Mouse (Mus musculus): Measurements from ENCODE around the gene Slc26a1.

Gene Slc26a1

GRCm38 (mm10) chr5:108675251-108675816 lies at the start of gene Slc26a1:
Slc26a1 (minus strand) TSS chr5:108675569.
- DNase-seq (ENCODE audit: low read depth, low spot score), result no peak

- DNase-seq (ENCODE audit: low read depth, low spot score), result peak; percentile 95
Measured at GRCm38 (mm10) chr5:108724006-108724405, 48.6 kb upstream of the Slc26a1 start.

- DNase-seq (ENCODE audit: low read depth, low spot score), result no peak
Measured at GRCm38 (mm10) chr5:108719761-108720160, 44.4 kb upstream of the Slc26a1 start.

DNA sequence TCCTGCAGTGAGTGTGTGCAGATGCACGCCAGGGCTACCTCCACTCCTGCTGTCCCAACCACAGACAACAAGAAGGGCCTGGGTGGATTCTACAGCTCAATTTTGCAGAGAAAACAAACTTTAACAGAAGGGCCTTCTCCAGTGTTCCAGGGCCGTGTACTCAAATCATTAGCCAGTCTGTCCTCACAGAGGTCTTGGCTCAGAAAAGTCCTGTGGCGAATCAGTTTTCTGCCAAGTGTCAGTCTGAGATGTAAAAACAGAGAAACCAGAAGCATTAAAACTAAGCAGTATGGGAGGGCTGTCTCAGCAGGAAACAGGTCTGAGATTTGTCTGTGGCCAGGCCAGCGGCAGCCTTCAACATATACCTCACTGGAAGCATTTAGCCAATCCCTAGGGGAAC lies 42.7 kb upstream of the Slc26a1 start:
- no peak for DNase-seq (ENCODE audit: low read depth, low spot score)

- no peak for DNase-seq (ENCODE audit: low read depth, low spot score)
Measured at GRCm38 (mm10) chr5:108715974-108716373, 40.6 kb upstream of the Slc26a1 start.

- peak; percentile 71 for DNase-seq (ENCODE audit: low read depth, low spot score)
Measured at GRCm38 (mm10) chr5:108714149-108714548, 38.8 kb upstream of the Slc26a1 start.

- DNase-seq (ENCODE audit: low read depth, low spot score), result peak; percentile 33
Measured at GRCm38 (mm10) chr5:108713691-108714090, 38.3 kb upstream of the Slc26a1 start.

- DNase-seq (ENCODE audit: low read depth, low spot score), result peak; percentile 51
Measured at GRCm38 (mm10) chr5:108713096-108713495, 37.7 kb upstream of the Slc26a1 start.

DNA sequence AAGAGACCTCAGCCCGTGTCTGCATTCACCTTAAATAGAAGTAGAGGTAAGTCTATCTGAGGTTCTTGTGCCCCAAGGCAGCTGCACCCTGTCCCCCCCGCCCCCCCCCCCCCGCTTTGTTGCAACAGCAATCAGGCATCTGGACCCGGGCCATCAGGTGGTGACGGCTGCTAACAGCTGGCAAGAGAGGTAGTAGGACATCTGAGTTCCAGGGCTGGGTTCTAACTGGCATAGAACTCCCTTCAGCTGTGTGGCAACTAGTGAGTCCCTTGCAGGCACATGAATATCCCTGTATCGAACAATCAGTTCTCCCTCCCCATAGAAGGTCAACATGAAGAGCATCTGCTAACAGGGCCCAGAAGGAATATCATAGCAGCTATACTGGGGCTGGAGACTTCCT lies 36.6 kb upstream of the Slc26a1 start:
- DNase-seq (ENCODE audit: low read depth, low spot score), result no peak

DNA sequence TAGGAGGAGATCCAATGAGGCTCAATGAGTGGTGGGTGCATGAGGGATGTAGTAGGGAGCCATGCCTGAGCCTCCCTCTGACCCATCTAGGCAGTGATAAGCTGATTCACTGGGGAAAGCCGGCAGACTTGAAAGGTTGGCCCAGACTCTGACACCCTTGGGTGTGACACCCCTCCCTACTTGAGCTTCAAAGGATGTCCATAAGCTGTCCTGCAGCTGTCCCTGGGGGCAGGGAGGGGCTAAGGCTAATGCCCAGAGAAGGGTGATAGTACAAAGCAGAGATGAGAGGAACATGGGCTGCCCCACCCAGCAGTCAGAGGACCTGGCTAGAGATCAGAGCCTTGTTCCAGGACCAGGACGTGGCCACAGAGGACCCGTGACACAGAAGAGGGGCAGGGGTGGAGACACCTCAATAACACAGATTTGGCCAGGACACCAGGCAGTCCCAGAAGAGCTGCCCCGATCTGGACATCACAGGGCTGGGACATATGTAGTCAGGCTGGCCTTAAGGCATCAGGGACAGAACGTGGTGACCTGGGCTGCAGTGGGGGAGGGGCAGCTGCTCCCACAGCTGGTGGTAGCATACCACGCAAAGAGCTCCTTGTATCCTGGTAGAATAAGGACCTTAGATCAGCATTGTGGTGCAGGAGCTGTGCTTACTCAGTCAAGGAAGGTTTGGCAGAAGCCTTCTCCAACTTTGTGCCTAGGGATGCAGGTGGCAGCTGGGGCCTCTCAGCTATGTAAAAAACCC lies 33.8 kb upstream of the Slc26a1 start:
- DNase-seq (ENCODE audit: low read depth, low spot score), result no peak

- no peak for DNase-seq (ENCODE audit: low read depth, low spot score)
Measured at GRCm38 (mm10) chr5:108708419-108708818, 33.0 kb upstream of the Slc26a1 start.

DNA sequence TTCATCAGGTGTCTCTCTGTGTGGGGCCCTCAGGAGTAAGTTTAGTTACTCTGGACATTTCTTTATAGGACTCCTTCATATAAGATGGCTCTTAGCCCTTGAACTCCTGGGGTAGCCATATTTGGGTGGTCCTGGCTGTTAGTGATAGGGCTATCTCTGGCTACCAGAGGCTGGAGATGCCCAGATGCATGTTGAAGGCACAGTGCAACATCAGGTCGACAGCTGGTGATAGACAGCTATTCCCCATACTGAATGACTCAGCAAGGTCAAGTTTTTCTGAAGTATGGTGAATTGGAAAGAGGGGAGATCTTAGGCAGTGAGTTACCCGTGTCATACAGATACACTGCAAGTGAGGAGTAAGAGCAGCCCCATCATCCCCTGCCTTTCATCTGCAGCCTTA lies 32.4 kb upstream of the Slc26a1 start:
- DNase-seq (ENCODE audit: low read depth, low spot score), result no peak

- DNase-seq (ENCODE audit: low read depth, low spot score), result no peak
Measured at GRCm38 (mm10) chr5:108703754-108704626, 28.6 kb upstream of the Slc26a1 start.

GRCm38 (mm10) chr5:108701341-108702021 lies 26.1 kb upstream of the Slc26a1 start:
- no peak for DNase-seq (ENCODE audit: low read depth, low spot score)

GRCm38 (mm10) chr5:108700346-108700745 lies 25.0 kb upstream of the Slc26a1 start:
- DNase-seq (ENCODE audit: low read depth, low spot score), result no peak

DNA sequence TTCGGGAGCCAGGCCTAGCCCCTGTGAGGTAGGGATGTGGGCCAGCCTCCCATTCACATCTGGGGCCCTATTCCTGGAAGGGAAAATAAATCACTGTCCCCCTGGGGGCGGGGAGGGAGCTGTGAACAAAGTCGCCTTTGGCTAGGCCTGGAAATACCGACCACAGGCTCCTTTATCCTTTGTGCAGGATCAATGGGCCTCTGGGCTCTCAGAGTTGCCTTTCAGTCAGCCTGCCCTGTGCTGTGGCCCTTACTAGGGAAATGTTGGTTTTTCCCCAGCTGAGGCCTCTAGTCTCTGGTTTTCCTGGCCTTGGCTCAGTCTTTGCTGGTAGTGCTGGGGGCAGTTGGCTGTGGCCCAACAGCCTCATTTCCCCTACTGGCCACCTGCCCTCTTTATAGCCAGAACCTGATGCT lies 22.0 kb upstream of the Slc26a1 start:
- DNase-seq (ENCODE audit: low read depth, low spot score), result peak; percentile 67

DNA sequence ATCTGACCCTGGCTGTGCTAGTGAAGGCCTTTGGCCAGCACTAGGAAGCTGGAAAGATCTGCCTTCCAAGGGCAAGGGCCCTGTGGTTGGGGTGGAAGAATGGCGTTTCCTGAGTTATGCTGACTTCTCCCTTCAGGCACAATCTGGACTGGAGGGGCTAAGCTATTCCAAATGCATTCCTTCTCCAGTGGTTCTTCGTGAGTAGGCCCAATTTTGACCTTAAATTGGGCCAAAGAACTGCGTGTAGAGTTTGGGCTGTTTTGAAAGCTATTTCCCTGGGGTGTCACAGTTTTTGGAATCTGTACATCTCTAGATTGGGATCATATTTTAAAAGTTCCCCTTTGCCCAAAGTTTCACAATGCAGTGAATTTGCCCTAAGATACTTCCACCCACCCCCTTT lies 21.2 kb upstream of the Slc26a1 start:
- DNase-seq (ENCODE audit: low read depth, low spot score), result peak; percentile 28

DNA sequence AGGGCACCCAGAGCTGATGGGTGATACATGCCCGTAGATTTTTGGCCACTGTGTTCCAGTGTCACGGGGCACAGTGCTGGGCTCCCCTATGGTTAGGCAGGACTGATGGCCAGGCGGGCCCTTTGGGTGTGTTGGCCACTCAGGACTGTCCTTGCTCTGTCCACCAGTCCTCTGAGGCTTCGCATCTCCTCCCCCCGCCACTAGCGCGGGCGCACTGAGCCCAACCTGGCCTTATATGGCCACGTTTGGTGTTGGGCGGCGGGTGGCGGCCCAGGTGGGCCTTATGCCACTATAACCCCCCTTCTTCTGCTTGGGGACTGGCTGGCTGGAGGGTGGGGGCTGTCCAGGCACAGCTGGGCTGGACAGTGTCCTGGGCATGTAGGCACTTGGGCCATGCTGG lies 20.5 kb upstream of the Slc26a1 start:
- no peak for DNase-seq (ENCODE audit: low read depth, low spot score)

GRCm38 (mm10) chr5:108694352-108695261 lies 19.2 kb upstream of the Slc26a1 start:
- DNase-seq (ENCODE audit: low read depth, low spot score), result peak; percentile 32

- peak; percentile 93 for DNase-seq (ENCODE audit: low read depth, low spot score)
Measured at GRCm38 (mm10) chr5:108693872-108694288, 18.5 kb upstream of the Slc26a1 start.

- DNase-seq (ENCODE audit: low read depth, low spot score), result peak; percentile 76
Measured at GRCm38 (mm10) chr5:108692271-108692670, 16.9 kb upstream of the Slc26a1 start, which contains the start of gene Fgfrl1. Fgfrl1 (plus strand) TSS chr5:108692382.
